Mouse (Mus musculus) liver, embryonic 14.5 days (tissue): ENCODE measurements at regions not wholly inside any gene's neighbourhood (a gene's known extent, or its start where the extent isn't known, plus 50 kb on each side); places are given as distances from the start of the nearest gene placed in this dataset.

Source experiments
- CTCF ChIP-seq: IDR thresholded peaks from 2 replicates; pipeline ENCODE4 v1.5.1; 2016; ENCODE audit warnings: antibody characterized with exemption, low read depth, control low read depth
- EP300 ChIP-seq: IDR thresholded peaks from 2 replicates; pipeline ENCODE4 v1.6.1; 2016; ENCODE audit warnings: antibody characterized with exemption, low read depth

- no peak for TF ChIP-seq CTCF
- TF ChIP-seq EP300 = no peak
Observed at GRCm38 (mm10) chr13:102397411-102397810, 295.9 kb upstream of the Cd180 start.
